Mouse (Mus musculus) skeletal muscle tissue, adult 2 months (tissue): Measurements from ENCODE around the gene Mfsd4b3.
"Not testable (repeated sequence)": the region's sequence is repeated elsewhere in the genome, so short reads cannot be mapped to it uniquely, and the experiment has no call there.

Source experiments
- DNase-seq: peaks from one replicate; pipeline ENCODE4 v3.0.0-alpha.2; 2012; ENCODE audit warnings: low read depth, low spot score

Mfsd4b3 gene

GRCm38 (mm10) chr10:39924556-39924955, 35.4 kb downstream of the Mfsd4b3 start:
- DNase-seq, result not testable (repeated sequence)

DNA sequence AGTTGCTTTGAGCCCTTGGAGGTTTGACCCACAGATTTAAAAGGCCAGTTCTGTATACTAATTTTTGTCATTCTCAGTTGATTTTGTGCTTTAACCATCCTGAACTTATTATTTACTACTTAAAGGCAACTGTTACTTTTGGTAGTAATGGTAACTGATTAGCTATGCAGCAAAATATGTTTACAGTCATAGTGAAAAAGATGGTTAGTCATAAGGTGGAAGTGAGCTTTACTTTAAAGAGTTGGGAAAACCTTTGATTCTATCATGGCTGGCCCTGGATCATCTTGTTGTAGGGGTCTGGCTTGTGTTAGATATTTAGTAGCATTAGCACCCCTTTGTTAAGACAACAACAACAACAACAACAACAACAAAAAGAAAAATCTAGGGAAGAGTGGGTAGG, 47.3 kb downstream of the Mfsd4b3 start:
- no peak for DNase-seq

DNA sequence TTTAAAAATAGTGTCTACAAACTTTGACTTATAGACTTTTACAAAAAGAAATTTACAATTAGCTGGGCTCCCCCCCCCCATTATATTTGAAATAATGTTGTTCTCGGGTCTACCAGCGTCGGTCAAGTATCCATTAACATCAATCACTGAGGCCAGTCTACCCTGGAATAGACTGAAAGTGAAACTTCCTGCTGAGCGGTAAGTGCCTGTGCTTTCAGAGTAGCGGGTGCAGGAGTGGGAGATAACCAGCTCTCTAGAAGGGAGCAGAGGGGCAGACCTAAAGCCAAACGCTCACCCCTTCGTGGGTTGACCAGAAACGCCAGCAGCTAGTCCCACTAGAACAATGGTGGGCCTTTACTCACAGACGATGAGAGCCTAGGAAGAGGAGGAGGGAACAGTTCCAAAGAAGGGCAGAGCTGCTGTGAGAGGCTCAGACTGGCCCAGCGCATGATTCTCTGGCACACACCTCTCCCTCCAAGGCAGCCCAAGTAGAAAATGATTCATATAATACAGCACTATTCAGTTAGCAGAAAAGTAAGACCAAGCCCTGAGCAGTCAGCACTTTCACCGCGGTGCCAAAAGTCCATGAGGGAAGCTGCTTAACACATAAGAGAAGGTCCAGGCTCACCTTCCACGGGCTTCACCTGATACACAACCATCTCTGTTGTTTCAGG, 51.0 kb downstream of the Mfsd4b3 start:
- DNase-seq, result no peak

DNA sequence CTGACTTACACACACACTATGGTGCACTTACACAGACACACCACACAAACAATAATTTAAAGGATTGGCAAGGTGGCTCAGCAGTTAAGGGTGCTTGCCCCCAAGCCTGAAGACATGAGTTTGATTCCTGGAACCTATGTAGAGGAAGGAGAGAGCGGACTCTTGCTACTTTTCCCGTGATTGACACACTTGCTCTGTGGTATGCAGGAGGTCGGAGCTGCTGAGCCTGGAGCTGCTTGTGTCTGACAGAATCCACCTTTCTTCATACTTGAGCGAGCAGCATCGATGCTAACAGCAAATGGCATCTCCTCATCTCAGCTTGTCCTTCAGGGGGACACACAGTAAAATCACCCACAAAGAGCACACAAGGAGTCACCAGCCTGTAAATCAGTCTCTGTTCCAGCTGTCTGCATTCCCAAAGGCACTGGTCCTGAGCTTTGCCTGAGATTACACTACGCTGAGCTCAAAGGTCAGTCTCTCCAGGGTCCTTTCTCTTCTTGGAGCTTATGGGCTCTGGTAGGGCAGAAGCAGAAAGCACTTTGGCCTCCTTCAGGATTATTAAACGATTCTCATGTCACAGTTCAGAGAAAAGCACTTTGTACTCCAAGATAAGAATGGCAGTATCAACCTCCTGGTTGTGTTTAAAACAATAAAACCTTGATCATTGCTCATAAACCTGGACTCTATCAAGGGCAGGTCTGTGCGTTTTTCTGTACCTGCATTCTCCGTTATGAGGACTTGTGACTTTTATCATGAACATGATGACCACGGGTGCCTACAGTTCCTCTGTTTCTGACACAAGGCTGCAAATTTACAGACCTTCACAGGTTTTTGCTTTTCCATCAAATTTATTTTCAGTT, 52.9 kb downstream of the Mfsd4b3 start:
- no peak for DNase-seq

DNA sequence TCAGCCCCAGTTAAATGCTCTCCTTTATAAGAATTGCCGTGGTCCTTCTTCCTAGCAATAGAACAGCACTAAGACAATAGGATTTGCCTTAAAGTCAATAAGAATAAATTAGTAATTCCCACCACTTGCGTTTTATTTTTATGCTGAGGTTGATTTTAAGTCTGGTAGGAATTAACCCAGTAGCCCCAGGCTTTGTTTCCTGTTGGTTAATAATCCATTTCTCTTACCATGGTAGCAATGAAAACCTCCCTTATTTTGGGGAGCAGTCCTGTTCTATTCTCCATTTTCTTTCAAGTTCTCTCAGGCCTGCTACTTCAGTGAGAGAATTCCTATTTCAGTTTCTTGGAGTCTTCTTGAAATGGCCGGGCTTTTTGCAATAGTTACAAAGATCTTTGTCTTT, 55.8 kb downstream of the Mfsd4b3 start:
- DNase-seq, result no peak

- peak; percentile 93 for DNase-seq
Measured at GRCm38 (mm10) chr10:39898874-39899371, 61.0 kb downstream of the Mfsd4b3 start, which contains the start of gene Mfsd4b4. TSS of gene Mfsd4b4 (minus strand) at chr10:39899238.
